Mouse (Mus musculus) testis, adult 2 months (tissue): ENCODE measurements around the gene Cd109.

ENCODE experiments used
- CTCF ChIP-seq: fragments of 200-500 bp; IDR thresholded peaks from 2 replicates; pipeline ENCODE4 v1.5.1; 2012; ENCODE audit warnings: low read depth, mild to moderate bottlenecking, inconsistent platforms, low read length, moderate library complexity; ENCODE audit not compliant: control insufficient read depth, insufficient read depth, insufficient replicate concordance
- POLR2A ChIP-seq: fragments of 200-500 bp; IDR thresholded peaks from 2 replicates; pipeline ENCODE4 v1.6.1; 2012; ENCODE audit warnings: low read depth, mild to moderate bottlenecking, inconsistent platforms, low read length, moderate library complexity; ENCODE audit not compliant: control insufficient read depth

GRCm38 (mm10) chr9:78576466-78576865 is 38.9 kb upstream of the Cd109 start:
- TF ChIP-seq POLR2A (no peak), CTCF (no peak)
